Mouse (Mus musculus): Measurements from ENCODE around the gene Apon. TPM values are rescaled to one million over a fixed set of nuclear protein-coding genes. Genes with fewer than 3 reads are reported as not detected.
"Not testable (repeated sequence)": the region's sequence is repeated elsewhere in the genome, so short reads cannot be mapped to it uniquely, and the experiment has no call there.

Gene Apon
- polyA plus RNA-seq (2015; fragmentation: Nextera tagmentation; extraction: Ambion mirVana), result 0.31 and 0.49 TPM in 2 replicates

DNA sequence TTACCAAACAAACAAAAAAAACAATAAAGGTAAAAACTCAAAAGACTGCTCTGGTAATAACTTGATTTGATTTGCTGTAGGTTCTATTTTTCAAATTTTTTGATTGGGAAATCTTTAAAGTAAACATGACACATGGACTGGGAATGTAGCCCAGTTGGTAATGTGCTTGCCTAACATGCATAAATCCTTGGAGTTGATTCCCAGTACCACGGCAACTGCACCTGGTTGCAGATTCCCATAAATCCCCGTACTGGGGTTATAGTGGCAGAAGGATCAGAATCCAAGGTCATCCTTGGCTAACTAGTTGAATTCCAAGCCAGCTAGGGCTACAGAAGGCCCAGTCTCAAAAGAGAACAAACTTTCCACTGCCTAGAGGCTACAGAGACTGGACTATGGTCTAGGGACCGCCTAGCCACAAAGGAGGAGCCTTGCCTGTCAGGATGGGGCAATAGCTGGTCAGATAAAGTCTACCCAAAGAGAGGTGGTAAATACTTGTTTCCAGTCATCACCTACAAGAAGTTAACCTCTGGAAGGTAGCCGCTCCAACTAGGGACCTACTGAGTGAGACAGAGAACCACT, at the start of gene Apon:
TSS of gene Apon (plus strand) at position 420 of the 579 bp plus-strand sequence.
- Histone ChIP-seq H3K4me3 (replicated peaks) (no peak within 1 kb of the TSS), H3K9me3 (replicated peaks) (no peaks in the 10 kb centered on the region), H3K4me1 (replicated peaks) (no peaks in the 10 kb centered on the region; the same call in 1 of the 2 replicates), H3K4me2 (no peak within 1 kb of the TSS), H3K27me3 (no peaks in the 10 kb centered on the region), H3K9ac (no peak within 1 kb of the TSS), H3K36me3 (peaks cover 42% of the 10 kb centered on the region), H3K27ac (peak within 1 kb of the TSS; percentile 51; the same call in 1 of the 2 replicates)
- WGBS (ENCODE audit: insufficient replicate concordance), result 80% methylated on average over 4 of the region's 4 CpGs
- ATAC-seq (ENCODE audit: low read depth) (no peak), DNase-seq (no peak)

DNA sequence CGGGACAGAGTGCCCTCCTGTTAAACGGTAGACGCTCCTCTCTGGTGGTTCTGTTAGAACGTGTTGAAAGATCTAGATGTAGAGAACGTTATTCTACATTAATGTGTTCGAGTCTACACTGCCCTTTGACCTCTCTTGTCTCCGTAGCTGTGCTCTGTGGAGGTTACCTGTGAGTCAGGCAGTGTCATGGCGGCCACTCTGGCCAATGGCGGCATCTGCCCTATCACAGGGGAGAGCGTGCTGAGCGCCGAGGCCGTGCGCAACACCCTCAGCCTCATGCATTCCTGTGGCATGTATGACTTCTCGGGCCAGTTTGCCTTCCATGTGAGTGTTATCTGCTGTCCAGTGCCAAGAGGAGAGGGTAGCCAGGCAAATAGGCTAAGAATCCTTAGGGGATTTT, 49.0 kb upstream of the Apon start:
- H3K36me3 ChIP-seq, result peaks cover 17% of the 10 kb centered on the region; the same call in 1 of the 2 replicates
- no peaks in the 10 kb centered on the region for H3K9me3 ChIP-seq (replicated peaks)
- H3K4me2 ChIP-seq, result no peak overlapping the region
- no peak overlapping the region for H3K9ac ChIP-seq
- H3K27ac ChIP-seq, result no peak overlapping the region
- H3K4me1 ChIP-seq (replicated peaks), result peaks cover 25% of the 10 kb centered on the region
- DNase-seq (no peak), ATAC-seq (ENCODE audit: low read depth) (no peak)
- 79% methylated on average over 15 of the region's 15 CpGs for WGBS (ENCODE audit: insufficient replicate concordance)
- peaks cover 5% of the 10 kb centered on the region; the same call in 1 of the 2 replicates for H3K27me3 ChIP-seq
- no peak overlapping the region for H3K4me3 ChIP-seq (replicated peaks)

DNA sequence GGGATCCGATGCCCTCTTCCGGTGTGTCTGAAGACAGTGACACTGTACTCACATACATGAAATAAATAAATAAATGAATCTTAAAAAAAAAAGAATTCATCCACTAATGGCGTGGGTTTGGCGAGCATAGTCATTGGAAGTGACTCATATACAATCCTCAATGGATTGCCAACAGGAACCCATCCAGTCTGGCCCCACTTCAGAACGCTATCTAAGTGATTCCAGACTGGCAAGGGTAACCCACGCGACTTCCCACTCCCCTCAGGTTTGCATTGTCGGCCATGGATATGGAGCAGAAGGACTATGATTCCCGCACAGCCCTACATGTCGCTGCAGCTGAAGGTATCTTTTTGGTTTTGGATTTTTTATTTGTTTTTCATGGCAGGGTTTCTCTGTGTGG, 45.6 kb upstream of the Apon start:
- no peak overlapping the region for H3K27ac ChIP-seq
- DNase-seq (no peak), ATAC-seq (ENCODE audit: low read depth) (no peak)
- H3K9ac ChIP-seq, result no peak overlapping the region
- no peak overlapping the region for H3K4me3 ChIP-seq (replicated peaks)
- H3K9me3 ChIP-seq (replicated peaks), result no peaks in the 10 kb centered on the region
- H3K27me3 ChIP-seq, result no peaks in the 10 kb centered on the region
- H3K36me3 ChIP-seq, result peaks cover 17% of the 10 kb centered on the region; the same call in 1 of the 2 replicates
- WGBS (ENCODE audit: insufficient replicate concordance), result 84% methylated on average over 10 of the region's 10 CpGs
- peaks cover 44% of the 10 kb centered on the region for H3K4me1 ChIP-seq (replicated peaks)
- H3K4me2 ChIP-seq, result no peak overlapping the region

DNA sequence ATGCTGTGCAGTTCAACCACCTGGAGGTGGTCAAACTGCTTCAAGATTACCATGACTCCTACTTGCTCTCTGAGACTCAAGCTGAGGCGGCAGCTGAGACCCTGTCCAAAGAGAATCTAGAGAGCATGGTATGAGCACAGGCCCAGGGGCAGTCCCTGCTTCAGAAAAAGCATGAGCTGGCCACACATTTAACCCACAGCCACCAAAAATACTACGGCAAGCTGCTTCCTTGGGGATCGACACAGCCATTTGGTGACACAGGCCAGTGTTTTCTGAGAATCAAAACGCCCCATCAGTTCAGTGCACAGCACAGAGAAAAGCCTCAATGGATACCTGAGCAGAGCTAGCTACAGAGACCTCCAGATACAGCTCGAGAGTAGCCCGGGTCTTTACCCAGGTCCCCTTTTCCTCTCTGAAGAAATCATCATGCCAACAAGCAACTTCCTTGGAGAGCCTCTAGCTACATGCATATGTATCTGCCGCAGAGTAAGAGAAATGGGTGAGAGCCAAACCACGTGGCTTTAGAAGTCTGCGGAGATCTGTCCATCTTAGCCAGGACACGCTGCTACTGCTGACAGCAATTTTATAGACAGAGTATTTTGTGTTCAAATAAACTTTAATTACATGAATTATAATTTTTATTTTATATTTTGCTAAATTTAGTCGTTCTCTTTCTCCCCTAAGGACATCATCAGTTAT, 44.4 kb upstream of the Apon start:
- DNase-seq (no peak), ATAC-seq (ENCODE audit: low read depth) (no peak)
- no peak overlapping the region for H3K9ac ChIP-seq
- H3K4me3 ChIP-seq (replicated peaks), result no peak overlapping the region
- peaks cover 17% of the 10 kb centered on the region; the same call in 1 of the 2 replicates for H3K36me3 ChIP-seq
- WGBS (ENCODE audit: insufficient replicate concordance), result 80% methylated on average over 11 of the region's 11 CpGs
- H3K9me3 ChIP-seq (replicated peaks), result no peaks in the 10 kb centered on the region
- peaks cover 37% of the 10 kb centered on the region for H3K4me1 ChIP-seq (replicated peaks)
- H3K27ac ChIP-seq, result no peak overlapping the region
- H3K4me2 ChIP-seq, result no peak overlapping the region
- H3K27me3 ChIP-seq, result peaks cover under 1% of the 10 kb centered on the region; the same call in 1 of the 2 replicates

DNA sequence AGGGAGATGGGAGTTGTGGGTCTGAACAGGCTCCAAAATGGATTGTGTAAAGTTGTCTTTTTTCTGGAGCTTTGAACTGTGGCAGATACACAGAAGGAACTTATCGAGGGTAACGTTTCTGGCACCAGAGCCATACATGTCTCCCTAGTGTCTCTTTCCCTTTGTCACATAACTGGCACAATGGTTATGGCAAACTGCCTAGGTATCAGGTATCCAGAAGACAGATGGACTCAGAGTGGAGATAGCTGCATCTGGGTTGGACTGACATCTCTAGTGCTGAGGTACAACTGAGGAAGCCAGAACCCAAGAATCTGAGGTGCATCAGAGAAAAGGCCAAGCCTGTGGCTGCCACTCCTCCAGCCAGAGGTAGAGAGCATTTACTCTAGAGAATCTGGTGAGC, 43.8 kb upstream of the Apon start:
- Histone ChIP-seq H3K27me3 (peaks cover 3% of the 10 kb centered on the region; the same call in 1 of the 2 replicates), H3K9me3 (replicated peaks) (no peaks in the 10 kb centered on the region), H3K27ac (no peak overlapping the region), H3K4me3 (replicated peaks) (no peak overlapping the region; the same call in 1 of the 2 replicates), H3K4me2 (peak overlapping the region; percentile 97), H3K9ac (peak overlapping the region; percentile 79; the same call in 1 of the 2 replicates), H3K36me3 (peaks cover 17% of the 10 kb centered on the region; the same call in 1 of the 2 replicates), H3K4me1 (replicated peaks) (peaks cover 30% of the 10 kb centered on the region)
- ATAC-seq (ENCODE audit: low read depth) (no peak), DNase-seq (no peak)
- 78% methylated on average over 2 of the region's 2 CpGs for WGBS (ENCODE audit: insufficient replicate concordance)

DNA sequence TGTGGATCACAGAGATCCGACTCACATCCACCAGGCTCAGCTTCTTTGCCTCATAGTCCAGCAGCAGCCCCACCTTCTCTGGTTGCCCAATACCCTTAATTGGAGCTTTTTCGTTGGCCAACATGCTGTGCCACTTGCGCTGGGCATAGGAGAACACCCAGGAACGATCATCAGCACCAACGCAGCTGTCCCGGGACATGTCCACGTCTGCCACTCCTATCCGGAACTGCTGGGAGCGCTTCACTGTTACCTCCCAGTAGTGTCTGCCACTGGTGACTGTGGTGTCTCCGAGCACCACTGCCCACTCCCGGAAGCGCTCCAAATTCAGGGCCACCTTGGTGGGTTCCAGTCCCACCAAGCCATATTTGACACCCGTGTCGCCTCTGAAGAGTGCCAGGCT, 42.9 kb upstream of the Apon start:
- Histone ChIP-seq H3K9me3 (replicated peaks) (no peaks in the 10 kb centered on the region), H3K27ac (0 out of 2 replicates have a peak overlapping the region, but pooled peaks have one; percentile 23), H3K36me3 (peaks cover 17% of the 10 kb centered on the region; the same call in 1 of the 2 replicates), H3K27me3 (peaks cover 3% of the 10 kb centered on the region; the same call in 1 of the 2 replicates), H3K9ac (peak overlapping the region; percentile 79), H3K4me1 (replicated peaks) (peaks cover 29% of the 10 kb centered on the region), H3K4me3 (replicated peaks) (peak overlapping the region; percentile 73), H3K4me2 (peak overlapping the region; percentile 97)
- ATAC-seq (ENCODE audit: low read depth), result 0 out of 2 replicates have a peak, but pooled peaks have one; percentile 5
- WGBS (ENCODE audit: insufficient replicate concordance), result 15% methylated on average over 14 of the region's 14 CpGs
- DNase-seq, result no peak

DNA sequence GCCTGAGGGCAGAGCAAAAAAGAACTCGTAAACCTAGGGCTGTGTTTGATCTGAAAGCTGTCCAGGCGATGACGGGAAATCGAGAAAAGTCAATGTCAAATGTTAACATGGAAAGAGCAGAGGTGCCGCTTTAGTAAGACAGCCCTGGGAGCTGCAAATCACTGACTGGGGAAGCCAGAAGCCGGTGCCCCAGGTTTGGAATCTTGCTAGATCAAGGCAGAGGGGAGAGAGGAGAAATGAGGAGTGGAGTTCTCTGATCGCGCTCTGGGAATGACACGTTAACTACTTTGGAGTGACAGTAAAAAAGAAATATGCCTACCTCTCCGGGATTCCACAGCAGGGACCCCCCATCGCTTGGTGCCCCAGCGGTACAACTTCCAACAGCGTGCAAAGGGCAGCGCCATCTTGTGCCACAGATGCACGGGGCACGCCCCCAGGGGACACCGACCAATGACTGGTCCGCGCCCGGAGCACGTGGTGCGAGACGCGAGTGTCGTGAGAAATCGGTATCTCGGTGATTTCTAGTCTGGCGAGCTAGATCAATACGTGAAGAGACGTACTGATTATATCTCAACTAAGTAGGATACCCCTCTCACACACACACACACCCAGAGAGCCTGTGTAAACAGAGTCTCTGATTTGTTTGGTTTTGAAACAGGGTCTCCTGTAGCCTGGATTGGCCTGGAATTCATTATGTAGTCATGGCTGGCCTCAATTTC, 42.3 kb upstream of the Apon start, which contains the start of gene Spryd4:
TSS of gene Spryd4 (minus strand) at position 418 of the 719 bp plus-strand sequence.
- H3K36me3 ChIP-seq, result peaks cover 16% of the 10 kb centered on the region; the same call in 1 of the 2 replicates
- peak; percentile 85 for ATAC-seq (ENCODE audit: low read depth)
- H3K27me3 ChIP-seq, result peaks cover 3% of the 10 kb centered on the region; the same call in 1 of the 2 replicates
- H3K9ac ChIP-seq, result peak within 1 kb of the TSS; percentile 79
- peak within 1 kb of the TSS; percentile 97 for H3K4me2 ChIP-seq
- H3K4me1 ChIP-seq (replicated peaks), result peaks cover 29% of the 10 kb centered on the region
- H3K27ac ChIP-seq, result peak within 1 kb of the TSS; percentile 71
- no peaks in the 10 kb centered on the region for H3K9me3 ChIP-seq (replicated peaks)
- under 1% methylated on average over 30 of the region's 30 CpGs for WGBS (ENCODE audit: insufficient replicate concordance)
- peak within 1 kb of the TSS; percentile 73 for H3K4me3 ChIP-seq (replicated peaks)
- peak; percentile 85 for DNase-seq

DNA sequence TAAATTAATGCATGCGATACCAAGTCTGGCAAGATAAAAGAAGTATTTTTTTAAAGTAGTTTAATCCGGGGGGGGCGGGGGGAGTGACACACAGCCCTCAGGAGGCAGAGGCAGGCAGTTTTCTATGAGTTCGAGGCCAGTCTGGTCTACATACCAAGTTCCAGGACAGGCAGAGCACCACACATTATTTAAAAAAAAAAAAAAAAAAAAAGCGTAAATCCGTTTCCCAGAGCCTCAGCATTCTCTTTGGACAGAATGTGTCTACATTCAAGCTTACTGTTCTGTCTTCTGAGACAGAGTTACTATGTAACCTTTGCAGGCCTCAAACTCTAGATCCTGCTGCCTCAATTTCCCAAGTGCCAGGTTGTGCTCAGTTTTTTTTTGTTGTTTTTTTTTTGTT, 41.7 kb upstream of the Apon start:
- ATAC-seq (ENCODE audit: low read depth), result no peak
- WGBS (ENCODE audit: insufficient replicate concordance), result 39% methylated on average over 6 of the region's 6 CpGs
- Histone ChIP-seq H3K4me3 (replicated peaks) (peak overlapping the region; percentile 73), H3K9ac (peak overlapping the region; percentile 79; the same call in 1 of the 2 replicates), H3K9me3 (replicated peaks) (no peaks in the 10 kb centered on the region), H3K36me3 (peaks cover 13% of the 10 kb centered on the region; the same call in 1 of the 2 replicates), H3K4me2 (peak overlapping the region; percentile 97), H3K4me1 (replicated peaks) (peaks cover 29% of the 10 kb centered on the region), H3K27ac (peak overlapping the region; percentile 71), H3K27me3 (peaks cover 3% of the 10 kb centered on the region; the same call in 1 of the 2 replicates)
- DNase-seq, result no peak

DNA sequence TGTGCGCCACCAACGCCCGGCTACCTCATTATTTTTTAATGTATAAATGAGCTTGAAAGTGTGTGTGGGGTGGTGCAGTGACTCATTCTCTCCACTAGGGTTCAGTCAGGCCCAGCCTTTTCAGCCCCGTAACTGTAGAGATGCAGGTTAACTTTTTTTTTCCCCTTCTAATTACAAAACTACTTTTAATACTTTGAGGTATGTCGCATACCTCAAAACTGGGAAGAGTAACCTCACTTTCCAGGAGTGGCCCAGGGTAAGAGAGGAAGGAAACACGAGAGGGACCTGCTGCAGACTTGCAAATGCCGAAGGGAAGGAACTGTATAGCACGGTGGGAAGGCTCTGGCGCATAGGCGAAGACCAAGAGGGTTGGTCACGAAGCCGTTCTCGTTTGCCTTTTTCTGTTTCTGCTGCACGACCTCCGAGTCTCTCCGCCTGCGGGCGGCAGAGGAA, 41.0 kb upstream of the Apon start:
- ATAC-seq (ENCODE audit: low read depth) (peak; percentile 61), DNase-seq (no peak)
- Histone ChIP-seq H3K27me3 (peaks cover 3% of the 10 kb centered on the region; the same call in 1 of the 2 replicates), H3K4me2 (peak overlapping the region; percentile 97), H3K27ac (peak overlapping the region; percentile 6; the same call in 1 of the 2 replicates), H3K9me3 (replicated peaks) (no peaks in the 10 kb centered on the region), H3K36me3 (peaks cover 10% of the 10 kb centered on the region; the same call in 1 of the 2 replicates), H3K4me3 (replicated peaks) (peak overlapping the region; percentile 47), H3K9ac (peak overlapping the region; percentile 65), H3K4me1 (replicated peaks) (peaks cover 31% of the 10 kb centered on the region)
- WGBS (ENCODE audit: insufficient replicate concordance), result 1% methylated on average over 18 of the region's 18 CpGs

DNA sequence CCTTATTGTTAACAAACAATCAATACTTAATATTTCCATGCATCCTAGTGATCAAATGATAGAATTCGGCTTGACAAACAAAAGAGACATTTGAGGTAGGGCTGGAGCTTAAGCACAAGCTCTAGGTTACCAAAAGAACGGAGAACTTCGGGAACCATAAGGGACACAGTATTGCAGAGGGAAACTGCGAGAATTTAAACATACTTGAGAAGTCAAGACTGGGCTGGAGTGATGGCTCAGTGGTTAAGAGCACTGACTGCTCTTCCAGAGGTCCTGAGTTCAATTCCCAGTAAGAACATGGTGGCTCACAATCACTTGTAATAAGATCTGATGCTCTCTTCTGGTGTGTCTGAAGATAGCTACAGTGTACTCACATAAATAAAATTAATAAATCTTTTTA, 39.8 kb upstream of the Apon start:
- ATAC-seq (ENCODE audit: low read depth); H3K36me3 ChIP-seq; H3K9ac ChIP-seq; DNase-seq; H3K27me3 ChIP-seq; H3K9me3 ChIP-seq (replicated peaks); H3K27ac ChIP-seq; H3K4me3 ChIP-seq (replicated peaks); H3K4me2 ChIP-seq: not testable (repeated sequence)
- peaks cover 43% of the 10 kb centered on the region for H3K4me1 ChIP-seq (replicated peaks)
- WGBS (ENCODE audit: insufficient replicate concordance), result 72% methylated on average over 4 of the region's 4 CpGs

Measured in liver, embryonic 13.5 days (tissue).